Mouse (Mus musculus): ENCODE data around the gene Fbh1. TPM values are rescaled to one million over a fixed set of nuclear protein-coding genes. Genes with fewer than 3 reads are reported as not detected.

Fbh1 gene
- polyA plus RNA-seq, 1 experiment from 2014 or later: 128 TPM

GRCm38 (mm10) chr2:11767161-11767545, 10.2 kb downstream of the Fbh1 start:
- ATAC-seq (replicated peaks): no peak
- Histone ChIP-seq H3K36me3 (peaks cover 52% of the 10 kb centered on the region), H3K9me3 (no peaks in the 10 kb centered on the region), H3K27ac (replicated peaks) (no peak overlapping the region), H3K9ac (replicated peaks) (no peak overlapping the region), H3K4me2 (replicated peaks) (no peak overlapping the region), H3K27me3 (no peaks in the 10 kb centered on the region), H3K4me1 (peaks cover 14% of the 10 kb centered on the region; the same call in 1 of the 2 replicates), H3K4me3 (no peak overlapping the region)
- 75% methylated on average over 10 of the region's 10 CpGs for WGBS

- 67% methylated on average over 5 of the region's 5 CpGs for WGBS
- Histone ChIP-seq H3K27ac (replicated peaks) (no peak overlapping the region), H3K4me2 (replicated peaks) (no peak overlapping the region), H3K9me3 (no peaks in the 10 kb centered on the region), H3K27me3 (no peaks in the 10 kb centered on the region), H3K4me3 (no peak overlapping the region), H3K9ac (replicated peaks) (no peak overlapping the region), H3K36me3 (peaks cover 57% of the 10 kb centered on the region), H3K4me1 (peaks cover 14% of the 10 kb centered on the region; the same call in 1 of the 2 replicates)
- ATAC-seq (replicated peaks): no peak
These were observed 10.8 kb downstream of the Fbh1 start for GRCm38 (mm10) chr2:11766485-11767160.

- 48% methylated on average over 4 of the region's 4 CpGs for WGBS
- no peak overlapping the region for H3K4me2 ChIP-seq (replicated peaks)
- no peak overlapping the region for H3K27ac ChIP-seq (replicated peaks)
- no peaks in the 10 kb centered on the region for H3K9me3 ChIP-seq
- H3K9ac ChIP-seq (replicated peaks): no peak overlapping the region
- no peaks in the 10 kb centered on the region for H3K27me3 ChIP-seq
- peaks cover 14% of the 10 kb centered on the region; the same call in 1 of the 2 replicates for H3K4me1 ChIP-seq
- no peak overlapping the region for H3K4me3 ChIP-seq
- peaks cover 66% of the 10 kb centered on the region for H3K36me3 ChIP-seq
- peak; percentile 89 for ATAC-seq (replicated peaks)
These were observed 11.7 kb downstream of the Fbh1 start for GRCm38 (mm10) chr2:11765694-11766093.

GRCm38 (mm10) chr2:11762541-11762940, 14.8 kb downstream of the Fbh1 start:
- Histone ChIP-seq H3K9ac (replicated peaks) (no peak overlapping the region), H3K36me3 (peaks cover 89% of the 10 kb centered on the region), H3K4me2 (replicated peaks) (no peak overlapping the region), H3K27ac (replicated peaks) (no peak overlapping the region), H3K9me3 (no peaks in the 10 kb centered on the region), H3K27me3 (no peaks in the 10 kb centered on the region), H3K4me1 (peaks cover 14% of the 10 kb centered on the region; the same call in 1 of the 2 replicates), H3K4me3 (no peak overlapping the region)
- 96% methylated on average over 4 of the region's 4 CpGs for WGBS
- no peak for ATAC-seq (replicated peaks)

DNA sequence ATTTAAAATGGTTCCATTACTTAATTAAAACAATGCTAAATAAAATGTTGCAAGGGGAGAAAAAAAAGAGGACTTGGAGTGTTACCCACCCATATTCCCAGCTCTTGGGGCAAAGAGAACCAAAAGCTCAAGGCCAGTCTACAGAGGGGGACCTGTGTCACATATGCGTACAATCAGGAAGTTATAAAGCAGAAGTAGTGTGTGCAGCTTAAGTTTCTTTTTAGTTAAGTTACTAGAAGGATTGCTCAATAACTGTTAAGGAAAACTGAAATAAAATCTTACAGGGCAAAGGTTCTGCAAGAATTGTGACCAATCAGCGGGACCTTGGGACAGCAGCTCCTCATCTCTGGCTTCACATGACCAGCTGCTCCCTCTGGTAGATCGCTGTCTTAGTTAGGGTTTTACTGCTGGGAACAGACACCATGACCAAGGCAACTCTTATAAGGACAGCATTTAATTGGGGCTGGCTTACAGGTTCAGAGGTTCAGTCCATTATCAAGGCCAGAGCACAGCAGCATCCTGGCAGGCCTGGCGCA, 37.8 kb downstream of the Fbh1 start:
- H3K9ac ChIP-seq (replicated peaks): no peak overlapping the region
- ATAC-seq (replicated peaks): no peak

GRCm38 (mm10) chr2:11738794-11739193, 38.6 kb downstream of the Fbh1 start:
- Histone ChIP-seq H3K27me3 (no peaks in the 10 kb centered on the region), H3K4me1 (no peaks in the 10 kb centered on the region), H3K4me2 (replicated peaks) (no peak overlapping the region), H3K36me3 (peaks cover 39% of the 10 kb centered on the region), H3K9me3 (no peaks in the 10 kb centered on the region), H3K9ac (replicated peaks) (no peak overlapping the region), H3K4me3 (no peak overlapping the region), H3K27ac (replicated peaks) (no peak overlapping the region)
- WGBS: 90% methylated on average over 3 of the region's 3 CpGs
- ATAC-seq (replicated peaks): 0 out of 2 replicates have a peak, but pooled peaks have one; percentile 27

More for the DNA sequence above, 37.8 kb downstream of the Fbh1 start:
- 98% methylated on average over 4 of the region's 4 CpGs for WGBS
- no peak overlapping the region for H3K4me2 ChIP-seq (replicated peaks)
- no peak overlapping the region for H3K4me3 ChIP-seq
- H3K27me3 ChIP-seq: no peaks in the 10 kb centered on the region
- H3K36me3 ChIP-seq: peaks cover 41% of the 10 kb centered on the region
- H3K9me3 ChIP-seq: no peaks in the 10 kb centered on the region
- no peaks in the 10 kb centered on the region for H3K4me1 ChIP-seq
- H3K27ac ChIP-seq (replicated peaks): no peak overlapping the region

- peaks cover 12% of the 10 kb centered on the region for H3K36me3 ChIP-seq
- H3K9me3 ChIP-seq: no peaks in the 10 kb centered on the region
- H3K9ac ChIP-seq (replicated peaks): no peak overlapping the region
- ATAC-seq (replicated peaks): no peak
- WGBS: 89% methylated on average over 6 of the region's 6 CpGs
- H3K27ac ChIP-seq (replicated peaks): no peak overlapping the region
- H3K4me1 ChIP-seq: no peaks in the 10 kb centered on the region
- H3K4me2 ChIP-seq (replicated peaks): no peak overlapping the region
- H3K4me3 ChIP-seq: no peak overlapping the region
- no peaks in the 10 kb centered on the region for H3K27me3 ChIP-seq
These were observed 41.5 kb downstream of the Fbh1 start for GRCm38 (mm10) chr2:11735853-11736252.

GRCm38 (mm10) chr2:11732978-11733377, 44.4 kb downstream of the Fbh1 start:
- no peak overlapping the region for H3K9ac ChIP-seq (replicated peaks)

DNA sequence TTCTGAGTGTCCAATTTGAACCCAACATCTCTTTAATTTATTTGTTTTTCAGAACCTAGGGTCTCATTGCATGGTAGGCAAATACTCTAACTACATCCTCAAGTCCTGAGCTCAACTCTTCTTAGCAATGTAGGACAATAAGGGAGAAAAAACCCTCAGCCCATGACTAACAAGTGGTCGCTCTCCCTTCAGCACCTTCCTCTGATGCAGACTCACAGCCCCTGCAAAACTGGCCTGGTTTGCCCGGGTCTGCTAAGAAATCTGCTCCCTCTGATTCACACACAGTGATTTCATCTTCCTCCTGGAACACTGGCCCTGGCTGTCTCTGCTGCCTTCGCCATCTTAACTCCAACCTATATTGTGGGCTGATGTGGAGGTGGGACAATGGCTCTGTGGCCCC, 48.3 kb downstream of the Fbh1 start:
- 66% methylated on average over 3 of the region's 3 CpGs for WGBS
- ATAC-seq (replicated peaks): no peak
- H3K4me1 ChIP-seq: no peaks in the 10 kb centered on the region
- no peak overlapping the region for H3K27ac ChIP-seq (replicated peaks)
- no peak overlapping the region for H3K4me2 ChIP-seq (replicated peaks)
- no peaks in the 10 kb centered on the region for H3K9me3 ChIP-seq
- no peaks in the 10 kb centered on the region for H3K27me3 ChIP-seq
- no peaks in the 10 kb centered on the region for H3K36me3 ChIP-seq
- no peak overlapping the region for H3K9ac ChIP-seq (replicated peaks)
- no peak overlapping the region for H3K4me3 ChIP-seq

More at GRCm38 (mm10) chr2:11732978-11733377, 44.4 kb downstream of the Fbh1 start:
- Histone ChIP-seq H3K36me3 (no peaks in the 10 kb centered on the region; the same call in 1 of the 2 replicates), H3K4me3 (no peak overlapping the region), H3K4me1 (no peaks in the 10 kb centered on the region), H3K4me2 (replicated peaks) (no peak overlapping the region), H3K9me3 (no peaks in the 10 kb centered on the region), H3K27ac (replicated peaks) (no peak overlapping the region), H3K27me3 (no peaks in the 10 kb centered on the region)
- no peak for ATAC-seq (replicated peaks)
- 64% methylated on average over 5 of the region's 5 CpGs for WGBS

GRCm38 (mm10) chr2:11727574-11727973, 49.8 kb downstream of the Fbh1 start:
- Histone ChIP-seq H3K9me3 (no peaks in the 10 kb centered on the region), H3K36me3 (no peaks in the 10 kb centered on the region), H3K4me2 (replicated peaks) (no peak overlapping the region), H3K9ac (replicated peaks) (no peak overlapping the region), H3K4me1 (no peaks in the 10 kb centered on the region), H3K27me3 (no peaks in the 10 kb centered on the region), H3K27ac (replicated peaks) (no peak overlapping the region), H3K4me3 (no peak overlapping the region)
- ATAC-seq (replicated peaks): no peak
- 83% methylated on average over 5 of the region's 5 CpGs for WGBS

GRCm38 (mm10) chr2:11722564-11722963, 54.8 kb downstream of the Fbh1 start:
- Histone ChIP-seq H3K4me3 (no peak overlapping the region), H3K4me2 (replicated peaks) (no peak overlapping the region), H3K27ac (replicated peaks) (no peak overlapping the region), H3K27me3 (no peaks in the 10 kb centered on the region), H3K36me3 (no peaks in the 10 kb centered on the region), H3K9me3 (no peaks in the 10 kb centered on the region), H3K9ac (replicated peaks) (no peak overlapping the region), H3K4me1 (no peaks in the 10 kb centered on the region)
- 87% methylated on average over 9 of the region's 9 CpGs for WGBS
- ATAC-seq (replicated peaks): no peak

GRCm38 (mm10) chr2:11718573-11718972, 58.8 kb downstream of the Fbh1 start:
- Histone ChIP-seq H3K27ac (replicated peaks) (no peak overlapping the region), H3K9me3 (no peaks in the 10 kb centered on the region), H3K36me3 (no peaks in the 10 kb centered on the region), H3K9ac (replicated peaks) (no peak overlapping the region), H3K4me3 (no peak overlapping the region), H3K27me3 (no peaks in the 10 kb centered on the region), H3K4me2 (replicated peaks) (no peak overlapping the region), H3K4me1 (no peaks in the 10 kb centered on the region)
- ATAC-seq (replicated peaks): no peak
- WGBS: 96% methylated on average over 2 of the region's 2 CpGs

Measured in forebrain, embryonic 15.5 days (tissue).